Mouse (Mus musculus) adrenal gland, adult 2 months (tissue): Measurements from ENCODE around the gene Wwox. TPM values are rescaled to one million over a fixed set of nuclear protein-coding genes. Genes with fewer than 3 reads are reported as not detected.

Experiments used
- DNase-seq: peaks from one replicate; pipeline ENCODE4 v3.0.0; 2021
- polyA plus RNA-seq: library from polyadenylated mRNA; depleted of rRNA; stranded (reverse); fragments of >200 nt; gene quantifications from 2 replicates; pipeline ENCODE4 v1.2.3, GENCODE M21; 2012
- total RNA-seq, 2 experiments: library from RNA; stranded (reverse); gene quantifications; 2 replicates each; pipeline ENCODE4 v1.2.3; 2021

Gene Wwox
- total and polyA plus RNA-seq, 3 experiments, result 18.6 to 30.6 (median 24.5) TPM

DNA sequence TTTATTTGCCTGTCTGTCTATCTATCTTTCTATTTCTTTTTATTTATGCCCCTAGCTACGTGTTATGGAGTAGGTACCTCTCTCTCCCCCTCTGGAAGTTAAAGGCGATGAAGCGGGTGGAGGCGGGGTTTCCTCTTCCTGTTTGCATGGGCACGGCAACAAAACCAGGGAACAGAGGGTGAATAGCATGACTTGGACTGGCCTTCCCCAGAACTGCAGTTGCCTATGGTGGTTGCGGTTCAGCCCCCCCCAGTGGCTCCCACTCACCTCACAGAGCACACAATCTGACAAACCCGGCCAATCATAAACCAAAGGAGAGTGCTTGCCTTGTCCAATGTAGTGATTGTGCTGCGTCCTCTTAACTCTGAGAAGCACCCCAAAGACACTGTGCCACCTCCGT, 671.0 kb downstream of the Wwox start:
- no peak for DNase-seq

DNA sequence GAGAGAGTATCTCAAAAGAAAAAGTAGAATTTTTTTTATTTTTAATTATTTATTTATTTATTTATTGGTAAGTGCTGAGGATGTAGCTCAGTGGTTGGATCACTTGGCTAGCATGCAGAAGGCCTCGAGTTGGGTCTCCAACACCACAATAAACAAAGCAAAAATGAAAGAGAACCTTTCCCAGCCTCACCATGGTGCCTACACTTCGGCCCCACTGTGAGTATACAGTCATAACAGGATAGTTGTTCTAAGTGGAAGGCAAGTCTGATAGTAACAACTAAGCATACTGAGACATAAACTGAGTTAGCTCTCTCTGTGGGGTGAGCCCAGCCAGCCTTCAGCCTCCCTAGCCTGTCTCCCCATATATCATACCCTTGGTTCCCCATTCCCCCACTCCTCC, 672.6 kb downstream of the Wwox start:
- no peak for DNase-seq

DNA sequence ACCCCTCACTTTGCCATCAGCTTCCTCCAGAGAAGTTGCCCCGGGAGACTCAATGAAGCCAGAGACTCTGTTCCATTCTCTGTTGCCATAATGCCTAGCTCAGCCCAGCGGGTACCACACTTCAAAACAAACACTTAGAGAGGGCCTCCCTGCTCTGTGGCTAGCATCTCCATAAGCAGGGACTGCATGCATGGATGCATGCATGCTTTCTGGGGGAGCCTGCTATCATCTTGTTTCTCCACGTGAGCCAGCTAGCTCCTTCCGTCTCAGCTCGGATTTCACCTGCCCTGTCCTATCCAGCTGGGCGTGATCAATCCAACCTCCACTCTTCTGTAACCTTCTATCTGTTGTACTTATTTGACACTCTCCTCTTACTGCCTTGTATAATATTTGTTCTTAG, 675.0 kb downstream of the Wwox start:
- DNase-seq, result no peak

DNA sequence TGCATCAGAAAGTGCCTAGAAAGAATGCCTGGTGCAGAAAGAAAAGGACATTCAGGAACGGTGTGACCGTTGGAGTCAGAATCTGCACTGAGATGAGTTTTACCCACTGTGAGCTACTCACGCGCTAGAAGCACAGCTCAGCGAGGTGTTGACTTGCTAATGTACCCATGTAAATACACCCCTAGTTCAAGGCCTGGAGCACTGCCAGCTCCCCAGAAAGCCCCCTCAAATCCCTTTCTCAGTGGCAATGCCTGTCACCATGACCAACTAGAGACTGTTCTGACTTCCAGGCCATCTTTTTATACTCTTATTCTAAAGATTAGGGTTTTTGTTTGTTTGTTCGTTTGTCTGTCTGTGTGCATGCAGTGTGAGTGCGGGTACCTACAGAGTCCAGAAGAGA, 686.6 kb downstream of the Wwox start:
- DNase-seq, result no peak

DNA sequence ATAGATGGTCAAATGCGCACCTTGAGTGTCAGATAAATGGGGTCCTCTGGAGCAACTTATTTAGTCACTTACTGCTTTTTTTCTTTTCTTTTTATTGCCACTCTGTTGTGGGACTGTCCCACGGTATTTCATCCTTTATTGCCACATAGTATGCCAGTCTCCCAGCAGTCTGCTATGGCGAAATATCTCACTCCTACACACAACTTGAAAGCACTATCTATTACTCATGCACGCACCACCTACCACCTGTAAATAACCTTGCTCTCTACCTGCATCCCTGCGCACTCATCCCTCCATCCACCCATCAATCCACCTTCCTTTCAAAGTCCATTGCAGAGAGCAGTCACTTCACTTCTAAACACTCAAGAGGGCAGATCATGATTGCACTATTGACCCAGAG, 687.2 kb downstream of the Wwox start:
- DNase-seq, result no peak

DNA sequence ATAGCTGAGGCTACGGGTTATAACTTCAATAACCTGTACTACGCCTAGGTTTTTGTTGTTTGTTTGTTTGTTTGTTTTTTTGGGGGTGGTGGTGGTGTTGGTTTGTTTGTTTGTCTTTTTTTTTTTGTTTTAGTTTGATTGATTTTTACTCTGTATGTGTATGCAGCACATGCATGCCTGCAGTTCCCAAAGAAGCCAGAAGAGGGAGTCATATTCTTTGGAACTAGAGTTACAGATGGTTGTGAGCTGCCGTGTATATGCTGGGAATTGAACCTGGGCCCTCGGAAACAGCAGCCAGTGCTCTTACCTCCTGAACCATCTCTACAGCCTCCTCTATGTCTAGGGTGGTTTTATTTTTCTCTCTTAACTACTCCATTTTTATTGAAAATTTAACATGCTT, 689.9 kb downstream of the Wwox start:
- no peak for DNase-seq

DNA sequence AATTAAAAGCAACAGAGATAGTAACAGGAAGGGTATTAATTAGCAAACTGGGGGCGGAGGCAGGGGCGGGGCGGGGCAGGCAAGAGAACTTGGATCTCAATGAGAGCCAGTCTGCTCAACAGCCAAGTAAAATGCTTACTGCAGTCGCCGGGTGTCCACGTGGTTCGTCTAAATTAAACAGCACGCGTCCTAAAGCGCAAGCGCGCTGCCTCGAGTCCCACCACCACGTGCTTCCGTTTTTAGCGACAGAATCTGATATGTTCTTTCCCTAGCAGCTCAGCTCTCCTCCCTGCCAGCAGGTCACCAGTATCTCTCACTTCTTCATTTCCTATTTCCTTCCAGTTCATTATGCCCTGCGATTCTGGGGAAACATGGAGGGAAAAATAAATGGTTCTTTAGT, 693.7 kb downstream of the Wwox start:
- DNase-seq, result no peak

DNA sequence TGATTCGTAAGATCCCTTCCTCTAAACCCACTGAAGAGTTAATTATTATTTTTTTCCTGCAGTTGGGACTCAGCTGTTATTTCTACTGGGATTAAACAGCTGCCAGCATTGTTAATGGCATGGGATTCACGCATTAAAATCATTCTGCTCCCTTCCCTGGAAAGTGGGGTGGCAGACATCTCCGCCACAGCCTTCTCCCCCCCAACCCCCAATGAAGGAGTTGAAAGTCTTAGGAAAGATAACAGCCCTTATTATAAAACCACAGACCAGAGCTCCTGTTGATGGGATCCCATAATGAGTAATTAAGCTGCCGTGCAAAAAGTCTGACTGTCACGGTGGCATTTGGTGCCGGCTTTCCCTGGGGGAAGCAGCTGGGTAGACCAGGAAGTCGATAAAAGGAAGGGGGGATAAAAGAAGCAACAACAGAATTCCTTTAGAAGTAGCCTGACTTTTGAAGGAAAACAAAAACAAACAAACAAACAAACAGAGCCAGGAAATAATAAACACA, 694.3 kb downstream of the Wwox start:
- no peak for DNase-seq

DNA sequence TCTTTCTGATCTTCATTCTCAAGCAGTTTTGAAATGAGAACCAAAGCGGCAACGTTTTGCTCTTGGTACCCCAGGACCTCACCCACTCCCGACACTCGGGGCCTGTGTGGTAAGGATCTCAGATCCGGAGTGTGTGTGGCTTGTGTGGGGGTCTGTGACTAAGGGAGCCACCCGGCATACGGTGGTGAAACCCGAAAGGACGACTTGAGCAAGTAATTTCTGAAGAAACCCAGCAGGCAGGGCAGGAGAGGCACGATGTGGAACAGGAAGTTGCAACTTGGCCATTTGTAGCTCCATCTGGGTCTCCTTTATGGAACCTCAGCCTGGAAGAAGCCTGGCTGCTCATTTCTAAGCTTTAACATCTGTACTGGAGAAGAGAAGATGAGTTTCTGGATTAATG, 697.4 kb downstream of the Wwox start:
- no peak for DNase-seq

DNA sequence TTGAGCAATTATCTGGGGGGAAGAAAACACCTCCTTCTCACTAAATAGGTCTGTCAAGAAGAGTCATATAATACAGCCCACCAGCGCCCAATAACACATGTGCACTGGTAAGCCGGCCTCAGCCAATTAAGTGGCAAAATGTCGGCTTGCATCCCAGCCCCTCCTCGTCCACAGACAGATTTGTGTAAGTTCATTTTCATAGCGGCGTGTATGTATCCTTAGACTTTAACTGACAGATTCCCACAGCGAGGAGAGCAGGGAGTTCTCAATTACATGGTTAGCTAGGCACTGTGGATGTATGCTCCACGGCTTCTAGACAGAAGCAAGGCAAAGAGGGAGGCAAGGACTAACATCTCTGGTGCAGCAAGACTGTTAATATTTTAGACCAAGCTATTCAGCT, 702.2 kb downstream of the Wwox start:
- DNase-seq, result no peak

DNA sequence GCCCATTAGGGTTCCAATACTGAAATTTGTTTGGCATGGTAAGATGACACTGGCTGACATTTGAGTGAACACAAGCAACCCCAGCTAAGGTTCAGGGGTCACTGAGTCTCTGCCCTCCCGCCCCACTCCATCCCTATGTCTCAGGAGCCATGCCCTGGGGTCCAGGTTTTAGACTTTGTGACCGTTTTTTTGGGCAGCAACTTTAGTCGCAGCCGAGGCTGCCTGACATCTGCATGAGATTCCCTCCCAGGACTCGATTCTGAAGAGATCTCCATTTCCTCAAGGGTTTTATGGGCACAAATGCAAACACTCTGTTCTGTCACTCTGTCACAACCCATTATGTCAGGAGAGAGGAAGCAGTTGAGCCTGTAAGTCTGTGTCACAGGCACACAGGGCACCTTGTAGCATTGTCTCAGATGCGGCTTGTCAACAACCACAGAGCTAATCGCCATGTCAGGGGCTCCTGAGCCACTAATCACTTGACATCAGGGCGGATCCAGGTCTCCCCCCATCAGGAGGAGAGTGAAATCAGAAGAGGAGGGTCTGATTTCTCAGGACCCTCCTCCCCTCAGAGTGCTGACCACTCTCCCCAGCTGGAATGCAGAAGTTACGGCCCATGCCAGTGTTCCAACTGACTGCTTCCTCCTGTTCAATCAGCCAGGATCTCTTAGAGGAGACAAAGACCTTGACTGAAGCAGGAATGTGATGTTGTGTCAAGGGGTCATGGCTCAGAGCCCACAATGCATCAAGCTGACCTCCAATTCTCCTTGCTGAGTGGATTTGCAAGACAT, 704.3 kb downstream of the Wwox start:
- DNase-seq, result peak; percentile 28

DNA sequence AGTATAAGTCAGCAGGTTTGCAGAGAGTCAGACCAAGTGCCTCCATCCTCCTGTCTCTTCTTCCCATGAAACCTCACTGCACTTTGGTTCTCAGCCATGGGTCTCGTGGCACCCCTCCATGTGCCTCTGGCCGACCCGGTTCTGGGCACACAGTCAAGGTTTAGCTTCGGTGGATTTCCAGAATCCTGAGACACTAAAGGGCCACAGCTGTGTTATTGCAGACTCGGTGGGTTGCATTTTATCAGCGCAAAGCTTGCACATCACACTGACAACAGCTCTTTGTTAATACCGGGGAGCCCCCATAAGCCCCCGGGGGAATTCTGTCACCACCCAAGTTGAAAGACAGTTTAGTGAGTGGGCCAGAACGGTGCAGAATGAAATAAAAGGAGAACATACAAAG, 707.6 kb downstream of the Wwox start:
- no peak for DNase-seq

DNA sequence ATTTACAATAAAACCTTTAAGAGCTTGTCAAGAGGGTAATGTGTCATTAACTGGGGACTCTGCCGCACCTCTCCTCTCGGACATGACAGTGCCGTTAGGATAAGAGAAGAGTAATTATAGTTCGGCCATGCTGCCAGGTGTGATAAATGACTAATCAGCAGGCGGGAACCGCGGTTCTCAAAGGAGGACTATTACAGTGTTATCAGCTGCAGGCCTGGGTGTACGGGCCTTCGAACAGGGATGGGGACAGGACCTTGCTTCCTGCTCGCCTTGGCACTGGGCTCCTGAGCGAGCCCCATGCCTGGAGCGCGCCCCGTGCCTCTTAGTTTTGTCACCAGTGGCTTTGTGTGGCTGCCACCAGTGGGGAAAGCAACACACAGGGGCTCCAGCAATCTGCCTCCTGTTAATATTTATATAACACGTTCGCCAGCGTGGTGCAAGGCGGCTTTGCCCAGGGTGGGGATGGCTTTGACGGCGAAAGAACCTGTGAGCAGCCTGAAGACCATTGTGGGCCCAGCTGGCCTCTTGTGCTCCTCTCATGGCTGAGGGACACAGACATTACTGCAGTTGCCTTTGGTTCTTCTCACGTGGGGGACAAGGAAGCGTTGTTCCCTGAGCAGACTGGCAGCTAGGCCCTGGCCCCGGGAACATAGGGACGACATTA, 711.1 kb downstream of the Wwox start:
- DNase-seq, result no peak

DNA sequence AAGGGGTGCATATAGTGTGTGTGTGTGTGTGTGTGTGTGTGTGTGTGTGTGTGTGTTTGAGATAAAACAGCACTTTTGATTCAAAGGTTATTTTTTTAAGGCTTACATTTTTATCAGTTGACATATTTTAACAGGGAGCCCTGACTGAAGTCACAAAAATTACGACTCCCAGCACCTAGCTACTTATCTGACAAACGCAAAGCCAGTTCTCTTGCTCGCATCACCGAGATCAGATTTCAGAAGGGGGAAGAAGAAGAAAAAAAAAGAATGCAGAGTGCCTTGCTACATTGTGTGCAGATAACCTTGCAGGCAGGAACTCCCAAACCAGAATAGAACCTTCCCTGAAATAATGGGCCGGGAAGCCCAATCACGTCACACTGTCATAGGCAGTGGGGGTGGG, 712.0 kb downstream of the Wwox start:
- DNase-seq, result no peak

DNA sequence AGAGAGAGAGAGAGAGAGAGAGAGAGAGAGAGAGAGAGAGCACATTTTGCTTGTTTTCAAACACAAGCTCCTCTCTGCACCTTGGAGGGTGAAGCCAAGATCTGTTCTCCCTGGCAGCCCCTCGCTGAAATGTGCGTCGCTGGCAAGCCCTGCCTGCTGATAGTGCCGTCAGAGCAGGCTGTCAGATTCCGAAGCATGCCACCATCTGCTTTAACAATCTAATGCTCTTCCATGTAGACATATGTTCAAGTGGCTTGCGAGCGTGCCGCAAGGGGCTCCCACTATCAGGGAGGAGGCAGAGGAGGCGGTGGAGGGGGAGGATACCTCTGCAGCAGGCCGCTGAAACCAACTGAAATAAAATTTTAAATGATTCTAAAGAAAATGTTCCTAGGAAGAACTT, 714.6 kb downstream of the Wwox start:
- no peak for DNase-seq

DNA sequence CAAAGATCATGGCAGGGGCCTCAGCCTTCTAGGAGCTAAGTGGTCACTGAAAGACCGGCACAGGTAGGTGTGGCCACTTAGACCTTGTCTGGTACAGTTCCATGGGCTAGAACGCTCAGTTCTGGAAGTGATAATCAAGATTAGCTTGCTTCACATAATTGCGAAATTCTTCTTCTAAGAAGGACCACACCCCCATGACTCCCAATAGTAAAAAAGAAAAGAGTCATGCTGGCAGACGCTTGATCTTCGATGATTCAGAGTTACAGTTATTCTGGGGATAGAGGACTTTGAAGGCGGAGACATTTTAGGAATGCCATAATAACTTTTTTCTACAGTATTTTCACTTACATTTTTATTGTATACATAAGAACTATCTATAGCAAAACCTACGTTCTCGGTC, 716.7 kb downstream of the Wwox start:
- DNase-seq, result peak; percentile 43

DNA sequence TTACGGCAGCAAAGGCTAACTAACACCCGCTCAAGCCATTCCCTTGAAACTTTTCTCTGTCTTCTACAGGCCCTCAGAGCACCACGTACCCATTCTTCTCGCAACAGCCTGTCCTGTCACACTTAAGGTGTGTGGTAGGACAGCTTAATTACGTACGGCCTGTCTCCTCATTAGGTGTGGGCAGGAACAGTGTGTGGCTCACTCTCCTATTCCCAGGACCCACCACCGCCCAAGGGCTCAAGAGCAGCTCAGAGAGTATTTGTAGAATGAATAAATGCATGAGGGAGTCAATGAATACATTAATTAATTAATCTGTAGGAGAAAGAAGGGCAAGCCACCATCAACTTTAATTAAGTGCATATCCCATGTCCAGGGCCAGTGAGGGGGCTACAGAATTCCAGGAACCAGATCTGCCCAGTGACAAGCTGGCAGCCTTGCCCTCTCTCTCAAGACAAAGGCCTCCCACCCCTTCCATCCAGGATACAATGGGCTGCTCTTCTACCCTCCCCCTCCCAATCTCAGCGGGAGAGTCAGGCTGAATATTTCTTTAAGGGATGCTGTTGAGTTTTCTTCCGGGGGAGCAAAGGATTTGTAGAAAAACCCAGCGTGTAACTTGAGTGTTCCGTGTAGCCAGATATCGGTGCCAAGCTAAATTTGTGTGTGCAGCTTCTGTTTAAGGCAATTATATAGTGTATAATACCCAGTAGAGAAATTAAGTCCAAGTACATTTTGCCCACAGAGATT, 718.7 kb downstream of the Wwox start:
- DNase-seq, result no peak

DNA sequence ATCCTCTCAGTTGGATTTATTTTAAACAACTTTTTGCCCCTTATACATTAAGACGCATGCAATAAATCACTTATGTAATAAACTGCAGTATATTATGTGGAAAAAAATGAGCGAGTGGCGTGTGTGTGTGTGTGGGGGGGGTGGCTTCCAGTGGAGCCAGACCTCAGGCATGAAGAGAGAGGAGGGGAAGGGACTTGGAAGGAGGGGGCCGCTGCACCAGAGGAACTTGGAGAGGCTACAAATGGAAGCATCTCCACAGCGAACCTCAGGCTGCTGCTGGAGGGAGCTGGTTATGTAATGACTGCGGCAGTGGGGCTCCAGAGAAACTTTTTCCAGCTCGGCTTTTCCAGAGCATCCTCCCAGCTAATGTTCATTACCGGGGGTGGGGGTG, 719.3 kb downstream of the Wwox start:
- peak; percentile 12 for DNase-seq

DNA sequence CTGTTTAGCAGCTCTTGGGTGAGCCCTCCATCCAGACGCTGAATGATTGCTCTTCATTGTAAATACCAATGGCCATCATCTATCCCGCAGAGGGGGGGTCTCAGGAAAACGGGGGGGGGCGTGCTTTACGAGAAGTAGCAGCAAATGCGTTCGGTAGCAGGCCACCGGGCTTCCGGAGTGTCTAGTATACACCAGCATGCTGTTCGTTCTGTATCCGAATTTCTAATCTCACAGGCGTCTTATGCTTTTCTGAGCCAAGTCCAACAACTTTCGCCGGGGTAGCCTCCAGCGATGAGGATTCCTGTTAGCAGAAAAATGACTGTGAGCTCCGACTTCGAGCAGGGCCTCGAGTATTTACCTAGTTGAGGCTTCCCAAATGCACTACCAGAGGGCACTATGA, 719.8 kb downstream of the Wwox start:
- peak; percentile 39 for DNase-seq

DNA sequence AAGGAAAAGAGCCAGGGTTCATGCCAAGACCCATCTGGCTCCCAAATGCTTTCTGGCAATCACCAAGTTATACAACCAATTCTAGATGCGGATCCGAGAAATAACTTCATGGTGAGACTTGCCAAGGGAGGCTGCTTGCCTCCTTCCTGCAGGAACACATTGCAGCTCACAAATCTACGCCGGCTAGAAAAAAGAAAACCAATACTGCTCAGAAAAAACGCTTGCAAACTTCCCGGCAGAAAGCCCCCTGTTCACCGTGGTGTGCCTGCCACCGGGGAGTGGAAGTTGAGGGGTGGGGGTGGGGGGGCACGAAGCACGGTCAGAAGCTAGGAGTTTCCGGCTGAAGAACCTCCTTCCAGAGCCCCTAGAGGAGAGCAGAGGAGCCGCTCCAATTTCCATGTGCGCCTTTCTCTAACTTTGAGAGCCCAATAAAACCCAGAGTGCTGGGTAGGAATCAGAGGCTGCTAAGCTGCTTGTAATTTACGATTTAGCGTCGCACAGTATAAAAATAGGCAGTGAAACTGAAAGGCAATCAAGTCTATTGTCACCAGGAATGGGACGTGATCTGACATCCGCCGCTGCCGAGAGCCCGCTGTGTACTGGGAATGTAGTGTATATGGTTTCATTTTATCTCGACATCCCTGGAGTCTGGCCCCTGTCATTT, 720.4 kb downstream of the Wwox start:
- DNase-seq, result peak; percentile 67

DNA sequence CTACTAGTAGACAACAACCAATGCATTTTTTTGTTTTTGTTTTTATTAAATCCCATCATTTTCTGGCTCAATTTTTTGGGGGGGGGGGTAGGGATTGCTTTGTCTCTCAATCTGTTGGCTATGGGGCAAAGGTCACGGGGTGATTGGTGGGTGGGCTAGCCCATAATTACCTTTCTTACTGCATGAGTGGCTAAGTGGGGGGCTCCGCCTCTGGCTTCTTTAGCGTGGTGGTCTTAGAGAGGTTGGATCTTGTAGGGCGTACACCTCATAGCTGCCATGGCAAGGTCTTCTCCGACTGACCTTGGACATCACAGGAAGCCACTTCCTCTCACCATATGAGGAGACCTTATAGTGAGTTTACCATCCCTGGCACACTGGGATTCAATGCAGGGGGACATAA, 721.0 kb downstream of the Wwox start:
- no peak for DNase-seq

DNA sequence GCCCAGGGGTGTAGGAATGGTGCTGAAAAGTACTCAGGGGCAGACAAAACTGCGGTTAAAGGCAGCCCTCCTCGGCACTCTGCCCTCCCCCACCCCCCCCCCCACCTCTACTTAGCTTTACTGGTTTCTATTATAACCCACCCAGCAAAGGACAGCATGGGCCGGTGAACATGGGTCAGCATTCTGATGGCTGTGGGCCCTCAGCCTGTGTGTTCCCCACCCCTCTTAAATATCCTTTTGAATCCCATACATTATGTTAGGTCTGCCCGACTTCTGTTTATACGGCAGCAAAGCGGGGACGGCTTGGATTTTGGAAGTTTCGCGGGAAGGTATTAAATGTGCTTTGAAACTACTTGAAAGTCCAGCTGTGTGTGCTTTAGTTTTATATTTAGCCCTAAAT, 722.1 kb downstream of the Wwox start:
- no peak for DNase-seq

DNA sequence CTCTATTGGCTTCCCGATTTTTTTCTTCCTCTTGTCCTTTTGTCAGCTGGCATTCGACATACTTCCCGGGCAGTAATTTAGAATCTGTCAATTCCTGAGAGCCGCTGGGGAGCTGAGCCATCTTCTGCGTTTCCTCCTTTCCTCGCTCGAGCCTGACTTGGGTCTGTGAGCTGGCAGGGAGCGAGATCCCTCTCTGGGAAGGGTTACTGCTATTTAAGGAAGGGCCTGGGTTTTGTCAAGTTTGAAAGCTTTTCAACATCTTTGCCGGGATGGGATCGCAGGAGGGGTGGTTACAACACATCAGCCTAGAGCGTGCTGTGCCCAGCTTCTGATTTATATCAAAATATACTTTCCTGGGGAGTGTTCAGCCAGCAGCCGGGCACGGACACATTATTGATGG, 725.4 kb downstream of the Wwox start:
- DNase-seq, result no peak
